Mouse (Mus musculus): Measurements from ENCODE around the gene Sap30. TPM values are rescaled to one million over a fixed set of nuclear protein-coding genes. Genes with fewer than 3 reads are reported as not detected.
"Not testable (repeated sequence)": the region's sequence is repeated elsewhere in the genome, so short reads cannot be mapped to it uniquely, and the experiment has no call there.

Sap30 gene
- total RNA-seq, 2 experiments from 2014 or later = 13.9 to 16.1 TPM

DNA sequence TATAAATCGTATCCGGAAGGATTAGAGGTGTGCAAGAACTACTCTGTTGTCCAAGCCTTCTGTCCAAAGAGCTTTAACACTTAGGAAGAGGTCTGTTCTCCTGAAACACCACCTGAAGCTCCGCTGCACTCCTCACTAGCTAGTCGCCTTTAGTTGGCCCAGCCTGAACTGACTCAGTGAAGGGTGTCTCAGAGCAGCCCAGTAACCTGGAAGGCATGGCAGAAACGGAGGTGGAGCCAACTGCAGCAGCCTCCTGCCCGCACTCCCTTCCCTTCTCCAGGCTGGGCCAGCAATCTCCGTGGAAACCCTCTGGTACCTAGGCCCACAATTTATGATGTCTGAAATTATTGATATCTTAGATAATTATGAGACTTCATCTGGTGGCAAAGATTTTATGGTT lies 36.9 kb downstream of the Sap30 start:
- no peak for DNase-seq (ENCODE audit: low spot score)
- intact Hi-C loops (cut with DNase I) = no loop called here

DNA sequence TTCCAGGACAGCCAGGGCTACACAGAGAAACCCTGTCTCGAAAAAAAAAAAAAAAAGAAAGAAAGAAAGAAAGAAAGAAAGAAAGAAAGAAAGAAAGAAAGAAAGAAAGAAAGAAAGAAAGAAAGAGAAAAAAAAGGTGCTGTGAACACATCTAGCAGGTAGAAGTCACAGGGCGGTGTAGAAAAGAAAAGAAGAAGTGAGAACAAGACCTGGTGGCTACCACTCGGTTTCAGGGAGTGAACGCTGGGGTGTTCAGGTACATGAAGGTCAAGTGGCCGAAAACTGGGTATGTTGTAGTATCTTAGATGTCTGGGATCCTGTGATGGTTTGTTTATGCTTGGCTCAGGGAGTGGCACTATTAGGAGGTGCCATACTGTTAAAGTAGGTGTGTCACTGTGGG lies 41.8 kb downstream of the Sap30 start:
- DNase-seq (ENCODE audit: low spot score); intact Hi-C loops (cut with DNase I): not testable (repeated sequence)

DNA sequence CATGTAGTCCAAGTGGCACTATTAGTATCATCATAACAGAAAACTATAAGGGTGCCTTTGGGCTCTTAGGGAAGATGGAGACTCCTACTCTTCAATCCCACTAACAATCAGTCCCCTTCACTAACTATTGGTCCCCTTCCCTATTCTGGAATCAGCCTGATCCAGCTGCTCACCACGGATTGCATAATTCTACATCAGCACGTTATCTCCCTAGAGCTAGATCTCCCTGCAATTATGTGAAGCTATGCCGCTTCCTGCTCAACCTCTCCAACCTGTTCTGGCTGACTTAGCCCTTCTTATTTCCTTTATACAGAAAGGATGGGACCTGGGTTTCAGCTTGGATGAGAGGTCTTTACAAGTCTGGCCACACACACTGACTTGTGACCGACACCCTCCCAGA lies 44.4 kb downstream of the Sap30 start:
- no peak for DNase-seq (ENCODE audit: low spot score)
- intact Hi-C loops (cut with DNase I) = no loop called here

DNA sequence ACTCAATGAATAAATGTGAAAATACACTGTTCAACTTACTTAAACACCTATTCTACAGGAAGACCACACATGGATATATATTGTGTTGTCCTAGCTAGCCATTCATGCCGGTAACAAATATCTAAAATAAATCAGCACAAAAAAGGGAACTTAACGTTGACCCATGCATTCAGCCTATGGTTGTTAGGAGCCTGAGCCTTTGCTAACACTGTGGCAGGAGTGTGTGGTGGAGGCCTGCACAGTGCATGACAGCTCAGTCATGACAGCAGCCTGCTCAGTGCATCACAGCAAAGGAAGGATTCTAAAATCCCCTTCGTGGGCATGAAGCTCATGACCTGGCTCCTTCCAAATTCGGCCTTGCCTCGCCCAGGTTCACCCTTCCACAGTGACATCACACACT lies 46.1 kb downstream of the Sap30 start:
- DNase-seq (ENCODE audit: low spot score) = no peak
- intact Hi-C loops (cut with DNase I) = no loop called here

DNA sequence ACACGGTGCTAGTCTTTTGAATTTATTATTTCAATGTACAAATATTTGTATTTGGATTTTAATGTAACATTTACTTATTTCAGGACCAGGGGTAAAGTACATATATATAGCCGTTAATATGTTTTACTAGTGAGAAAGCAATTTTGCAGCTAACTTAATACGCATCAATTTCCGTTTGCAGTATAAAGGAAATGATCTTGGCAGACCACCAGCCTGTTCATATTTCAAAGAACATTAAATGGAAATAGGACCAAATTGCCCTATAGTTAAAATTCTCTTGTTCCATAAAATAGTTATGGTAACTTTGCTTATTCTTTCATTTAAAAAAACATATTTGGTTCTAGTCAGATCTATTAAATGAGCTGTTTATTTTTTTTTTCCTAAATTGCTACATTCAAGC lies 46.5 kb downstream of the Sap30 start:
- no peak for DNase-seq (ENCODE audit: low spot score)
- intact Hi-C loops (cut with DNase I) = no loop called here

DNA sequence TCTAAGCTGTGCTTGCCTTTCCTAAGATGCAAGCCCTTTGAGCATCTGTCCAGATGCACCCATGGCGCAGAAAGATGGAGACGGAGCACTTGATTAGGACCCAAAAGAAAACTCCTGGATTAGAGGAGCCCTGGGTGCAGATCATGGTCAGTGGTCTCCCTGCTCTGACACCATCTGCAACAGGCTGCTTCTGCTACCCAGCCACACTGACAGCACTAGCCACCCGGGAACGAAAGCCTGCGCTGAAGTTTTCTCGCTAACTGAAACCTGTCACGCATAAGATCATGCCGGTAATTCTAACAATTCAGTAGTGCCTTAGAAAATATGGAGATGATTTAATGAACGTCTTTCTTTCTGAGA lies 51.2 kb downstream of the Sap30 start:
- DNase-seq (ENCODE audit: low spot score) = no peak
- intact Hi-C loops (cut with DNase I) = no loop called here

DNA sequence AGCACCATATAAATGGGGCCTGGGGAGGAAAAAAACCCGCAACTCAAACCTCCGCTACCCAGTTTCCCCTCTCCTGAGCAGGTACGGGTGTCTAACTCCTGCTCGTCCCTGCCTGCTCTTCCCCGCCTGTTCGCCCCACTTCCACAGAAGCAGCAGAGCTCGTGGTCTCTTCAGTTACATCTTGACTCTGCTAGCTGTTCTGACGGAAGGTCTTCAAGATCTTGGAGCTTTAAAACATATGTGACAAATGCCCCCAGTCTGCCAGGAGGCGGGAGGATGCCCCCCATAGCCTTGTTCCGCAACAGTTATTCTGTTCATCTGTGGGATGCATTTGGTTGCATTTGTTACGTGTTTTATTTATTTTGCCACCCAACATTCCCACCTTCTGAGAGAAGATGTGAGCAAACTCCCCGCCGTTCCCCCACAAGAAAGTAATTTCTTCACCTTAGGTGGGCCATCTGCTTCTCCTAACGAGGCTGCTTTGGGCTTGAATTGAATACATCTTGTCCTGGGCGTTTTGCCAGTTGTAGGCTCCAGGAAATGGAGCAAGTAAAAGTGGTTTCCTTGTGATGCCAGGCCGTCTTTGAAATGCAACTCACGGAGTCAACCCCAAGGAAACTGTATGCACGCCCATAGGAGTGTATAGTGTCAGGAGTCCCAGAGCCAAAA lies 51.8 kb downstream of the Sap30 start:
- intact Hi-C loops (cut with DNase I) = no loop called here
- DNase-seq (ENCODE audit: low spot score) = no peak

DNA sequence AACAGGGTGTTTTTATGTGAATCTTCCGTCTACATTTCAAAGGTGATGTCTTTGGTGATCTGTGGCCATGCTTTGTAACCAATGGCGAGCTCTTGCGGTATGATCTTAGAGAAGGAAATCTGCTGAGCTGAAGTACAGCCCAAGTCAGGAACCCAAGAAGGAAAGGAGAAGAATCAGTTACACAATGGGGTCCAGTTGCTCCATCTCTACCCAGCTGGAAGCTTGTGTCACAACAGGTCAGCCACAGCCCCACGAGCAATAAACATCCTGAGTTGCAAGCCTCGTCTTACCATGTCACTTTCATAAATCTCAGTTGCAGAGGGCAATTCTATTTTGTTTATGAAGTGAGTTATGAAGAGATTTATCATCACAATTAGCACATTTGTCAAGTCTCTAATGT lies 54.9 kb downstream of the Sap30 start:
- DNase-seq (ENCODE audit: low spot score) = no peak
- intact Hi-C loops (cut with DNase I) = loop anchor here (5.0 kb wide), 1 partner anchor 79 kb away; the partner anchor contains the start of gene Hmgb2

Other genes starting within 250 kb of the Sap30 start
- 10 to 100 TPM; 49.0 to 56.6 TPM for gene Hand2, start 166.9 kb downstream of the Sap30 start, total RNA-seq (2021)
- gene Scrg1, start 31.9 kb downstream of the Sap30 start, total RNA-seq (2021) = not detected
- 10 to 100 TPM; 18.2 to 19.2 TPM for gene Hmgb2, start 24.0 kb upstream of the Sap30 start, total RNA-seq (2021)
- gene Galnt7, start 165.2 kb upstream of the Sap30 start, total RNA-seq (2021) = 1 to 10 TPM; 3.9 to 4.9 TPM

All from heart, postnatal 25 days (tissue).